Mouse (Mus musculus): ENCODE measurements at regions not wholly inside any gene's neighbourhood (a gene's known extent, or its start where the extent isn't known, plus 50 kb on each side); places are given as distances from the start of the nearest gene placed in this dataset.

GRCm38 (mm10) chr16:55611172-55611571, 227.5 kb downstream of the Nfkbiz start:
- TF ChIP-seq POLR2AphosphoS5 (IDR thresholded peaks at IDR 0.05; ENCODE audit: insufficient replicate concordance, low read depth, low read length): no peak
- TF ChIP-seq TAL1 (conservative IDR thresholded peaks at IDR 0.05; ENCODE audit: low read depth, low read length): no peak
- TF ChIP-seq GATA1 (IDR thresholded peaks at IDR 0.05; ENCODE audit: borderline replicate concordance, low read length): no peak
- TF ChIP-seq CTCF (IDR thresholded peaks at IDR 0.05; ENCODE audit: low read depth, low read length): no peak
- TF ChIP-seq GATA2 (IDR thresholded peaks at IDR 0.05; ENCODE audit: borderline replicate concordance, low read depth, low read length): no peak
- Histone ChIP-seq H3K27me3 (ENCODE audit: insufficient read depth, low read length) (no peaks in the 10 kb centered on the region), H3K9me3 (replicated peaks) (no peaks in the 10 kb centered on the region), H3K4me1 (ENCODE audit: insufficient read depth, low read depth, low read length) (no peaks in the 10 kb centered on the region), H3K36me3 (replicated peaks) (no peaks in the 10 kb centered on the region), H3K4me3 (ENCODE audit: low read depth, low read length) (no peak overlapping the region)
- no peak for ATAC-seq (ENCODE audit: extremely low read depth, insufficient number of reproducible peaks, low FRiP score, poor library complexity, severe bottlenecking)
- DNase-seq (ENCODE audit: low spot score): no peak

- ATAC-seq (ENCODE audit: extremely low read depth, insufficient number of reproducible peaks, low FRiP score, poor library complexity, severe bottlenecking): no peak
- no peak for TF ChIP-seq TAL1 (conservative IDR thresholded peaks at IDR 0.05; ENCODE audit: low read depth, low read length)
- TF ChIP-seq GATA2 (IDR thresholded peaks at IDR 0.05; ENCODE audit: borderline replicate concordance, low read depth, low read length): no peak
- TF ChIP-seq GATA1 (IDR thresholded peaks at IDR 0.05; ENCODE audit: borderline replicate concordance, low read length): no peak
- TF ChIP-seq CTCF (IDR thresholded peaks at IDR 0.05; ENCODE audit: low read depth, low read length): no peak
- no peak for TF ChIP-seq POLR2AphosphoS5 (IDR thresholded peaks at IDR 0.05; ENCODE audit: insufficient replicate concordance, low read depth, low read length)
- H3K4me3 ChIP-seq (ENCODE audit: low read depth, low read length): no peak overlapping the region
- H3K4me1 ChIP-seq (ENCODE audit: insufficient read depth, low read depth, low read length): no peaks in the 10 kb centered on the region
- no peaks in the 10 kb centered on the region for H3K27me3 ChIP-seq (ENCODE audit: insufficient read depth, low read length)
- DNase-seq (ENCODE audit: low spot score): no peak
- no peaks in the 10 kb centered on the region for H3K9me3 ChIP-seq (replicated peaks)
- no peaks in the 10 kb centered on the region for H3K36me3 ChIP-seq (replicated peaks)
These were observed 230.3 kb downstream of the Nfkbiz start for GRCm38 (mm10) chr16:55608361-55608760.

GRCm38 (mm10) chr16:55606447-55607239, 232.1 kb downstream of the Nfkbiz start:
- Histone ChIP-seq H3K4me3 (ENCODE audit: low read depth, low read length) (no peak overlapping the region), H3K9me3 (replicated peaks) (no peaks in the 10 kb centered on the region), H3K36me3 (replicated peaks) (no peaks in the 10 kb centered on the region), H3K4me1 (ENCODE audit: insufficient read depth, low read depth, low read length) (no peaks in the 10 kb centered on the region), H3K27me3 (ENCODE audit: insufficient read depth, low read length) (no peaks in the 10 kb centered on the region)
- TF ChIP-seq POLR2AphosphoS5 (IDR thresholded peaks at IDR 0.05; ENCODE audit: insufficient replicate concordance, low read depth, low read length): no peak
- no peak for TF ChIP-seq GATA1 (IDR thresholded peaks at IDR 0.05; ENCODE audit: borderline replicate concordance, low read length)
- no peak for TF ChIP-seq CTCF (IDR thresholded peaks at IDR 0.05; ENCODE audit: low read depth, low read length)
- TF ChIP-seq GATA2 (IDR thresholded peaks at IDR 0.05; ENCODE audit: borderline replicate concordance, low read depth, low read length): no peak
- TF ChIP-seq TAL1 (conservative IDR thresholded peaks at IDR 0.05; ENCODE audit: low read depth, low read length): no peak
- ATAC-seq (ENCODE audit: extremely low read depth, insufficient number of reproducible peaks, low FRiP score, poor library complexity, severe bottlenecking) (no peak), DNase-seq (ENCODE audit: low spot score) (no peak)

- Histone ChIP-seq H3K9me3 (replicated peaks) (no peaks in the 10 kb centered on the region), H3K27me3 (ENCODE audit: insufficient read depth, low read length) (no peaks in the 10 kb centered on the region), H3K4me1 (ENCODE audit: insufficient read depth, low read depth, low read length) (no peaks in the 10 kb centered on the region), H3K4me3 (ENCODE audit: low read depth, low read length) (no peak overlapping the region), H3K36me3 (replicated peaks) (no peaks in the 10 kb centered on the region)
- ATAC-seq (ENCODE audit: extremely low read depth, insufficient number of reproducible peaks, low FRiP score, poor library complexity, severe bottlenecking) (no peak), DNase-seq (ENCODE audit: low spot score) (no peak)
- no peak for TF ChIP-seq CTCF (IDR thresholded peaks at IDR 0.05; ENCODE audit: low read depth, low read length)
- no peak for TF ChIP-seq POLR2AphosphoS5 (IDR thresholded peaks at IDR 0.05; ENCODE audit: insufficient replicate concordance, low read depth, low read length)
- no peak for TF ChIP-seq GATA1 (IDR thresholded peaks at IDR 0.05; ENCODE audit: borderline replicate concordance, low read length)
- no peak for TF ChIP-seq TAL1 (conservative IDR thresholded peaks at IDR 0.05; ENCODE audit: low read depth, low read length)
- TF ChIP-seq GATA2 (IDR thresholded peaks at IDR 0.05; ENCODE audit: borderline replicate concordance, low read depth, low read length): no peak
These were observed 235.1 kb downstream of the Nfkbiz start for GRCm38 (mm10) chr16:55603611-55604010.

GRCm38 (mm10) chr16:55589382-55589956, 249.2 kb downstream of the Nfkbiz start:
- no peaks in the 10 kb centered on the region for H3K36me3 ChIP-seq (replicated peaks)

GRCm38 (mm10) chr16:55587138-55587537, 251.6 kb downstream of the Nfkbiz start:
- DNase-seq (ENCODE audit: low spot score) (no peak), ATAC-seq (ENCODE audit: extremely low read depth, insufficient number of reproducible peaks, low FRiP score, poor library complexity, severe bottlenecking) (no peak)
- TF ChIP-seq TAL1 (conservative IDR thresholded peaks at IDR 0.05; ENCODE audit: low read depth, low read length) (no peak), GATA2 (IDR thresholded peaks at IDR 0.05; ENCODE audit: borderline replicate concordance, low read depth, low read length) (no peak), POLR2AphosphoS5 (IDR thresholded peaks at IDR 0.05; ENCODE audit: insufficient replicate concordance, low read depth, low read length) (no peak), GATA1 (IDR thresholded peaks at IDR 0.05; ENCODE audit: borderline replicate concordance, low read length) (no peak), CTCF (IDR thresholded peaks at IDR 0.05; ENCODE audit: low read depth, low read length) (no peak)
- Histone ChIP-seq H3K4me1 (ENCODE audit: insufficient read depth, low read depth, low read length) (no peaks in the 10 kb centered on the region), H3K27me3 (ENCODE audit: insufficient read depth, low read length) (peaks cover 7% of the 10 kb centered on the region; the same call in 1 of the 2 replicates), H3K9me3 (replicated peaks) (no peaks in the 10 kb centered on the region), H3K4me3 (ENCODE audit: low read depth, low read length) (no peak overlapping the region), H3K36me3 (replicated peaks) (no peaks in the 10 kb centered on the region)

More at GRCm38 (mm10) chr16:55589382-55589956, 249.2 kb downstream of the Nfkbiz start:
- Histone ChIP-seq H3K4me1 (ENCODE audit: insufficient read depth, low read depth, low read length) (no peaks in the 10 kb centered on the region), H3K4me3 (ENCODE audit: low read depth, low read length) (no peak overlapping the region), H3K27me3 (ENCODE audit: insufficient read depth, low read length) (peaks cover 7% of the 10 kb centered on the region; the same call in 1 of the 2 replicates), H3K9me3 (replicated peaks) (no peaks in the 10 kb centered on the region)
- ATAC-seq (ENCODE audit: extremely low read depth, insufficient number of reproducible peaks, low FRiP score, poor library complexity, severe bottlenecking) (no peak), DNase-seq (ENCODE audit: low spot score) (no peak)
- no peak for TF ChIP-seq POLR2AphosphoS5 (IDR thresholded peaks at IDR 0.05; ENCODE audit: insufficient replicate concordance, low read depth, low read length)
- no peak for TF ChIP-seq GATA2 (IDR thresholded peaks at IDR 0.05; ENCODE audit: borderline replicate concordance, low read depth, low read length)
- no peak for TF ChIP-seq GATA1 (IDR thresholded peaks at IDR 0.05; ENCODE audit: borderline replicate concordance, low read length)
- TF ChIP-seq TAL1 (conservative IDR thresholded peaks at IDR 0.05; ENCODE audit: low read depth, low read length): no peak
- no peak for TF ChIP-seq CTCF (IDR thresholded peaks at IDR 0.05; ENCODE audit: low read depth, low read length)
